ENCODE assay signal across 11 mouse cellular contexts in genomic region chr11:22458951-22459703, GRCm38 (mm10). TPM values are rescaled to one million over a fixed set of nuclear protein-coding genes. Genes with fewer than 3 reads are reported as not detected.
DNase-seq lines count a peak whose midpoint lies in the region; ATAC-seq lines count a peak whose summit lies in the region.
"Had no signal": no experiment of that assay in that cellular context is flagged by ENCODE, and none has a peak within 500 bp of the region (broad histone marks: within the 10 kb centered on the region; RNA-seq: fewer than 3 reads in every experiment).

No protein-coding gene starts in this region.

- 60% methylated on average over 5 of the region's 5 CpGs for WGBS in hindbrain, embryonic 13.5 days
- WGBS in hindbrain, embryonic 10.5 days: 67% methylated on average over 5 of the region's 5 CpGs
- 45% methylated on average over 5 of the region's 5 CpGs for WGBS in forebrain, embryonic 15.5 days
- WGBS in midbrain, embryonic 11.5 days: 61% methylated on average over 5 of the region's 5 CpGs

- ATAC-seq in hindbrain, embryonic 13.5 days (ENCODE audit: low FRiP score): peak; percentile 95
- ATAC-seq in forebrain, embryonic 15.5 days (replicated peaks): peak; percentile 79
- ATAC-seq in midbrain, embryonic 11.5 days (ENCODE audit: low FRiP score): no peak
- ATAC-seq: liver, postnatal 0 days had no signal

- H3K27ac ChIP-seq in hindbrain, embryonic 13.5 days: peak overlapping the region; percentile 18; the same call in 1 of the 2 replicates
- no peak overlapping the region; the same call in 1 of the 2 replicates for H3K27ac ChIP-seq in hindbrain, embryonic 10.5 days
- peak overlapping the region; percentile 46 for H3K27ac ChIP-seq in forebrain, embryonic 15.5 days (replicated peaks)
- no peak overlapping the region for H3K27ac ChIP-seq in midbrain, embryonic 11.5 days (ENCODE audit: low read depth, low read length)
- H3K27ac ChIP-seq: heart, embryonic 13.5 days had no signal

- H3K9me3 ChIP-seq in hindbrain, embryonic 13.5 days: no peaks in the 10 kb centered on the region
- H3K9me3 ChIP-seq in hindbrain, embryonic 10.5 days: no peaks in the 10 kb centered on the region
- no peaks in the 10 kb centered on the region for H3K9me3 ChIP-seq in forebrain, embryonic 15.5 days
- H3K9me3 ChIP-seq in midbrain, embryonic 11.5 days (ENCODE audit: control insufficient read depth, low read length): no peaks in the 10 kb centered on the region
- H3K9me3 ChIP-seq: heart, embryonic 13.5 days had no signal

- no peaks in the 10 kb centered on the region for H3K36me3 ChIP-seq in hindbrain, embryonic 13.5 days
- no peaks in the 10 kb centered on the region for H3K36me3 ChIP-seq in hindbrain, embryonic 10.5 days
- no peaks in the 10 kb centered on the region for H3K36me3 ChIP-seq in forebrain, embryonic 15.5 days
- no peaks in the 10 kb centered on the region for H3K36me3 ChIP-seq in midbrain, embryonic 11.5 days (ENCODE audit: control insufficient read depth, insufficient read depth, low read length)
- H3K36me3 ChIP-seq: heart, embryonic 13.5 days had no signal

- H3K9ac ChIP-seq in hindbrain, embryonic 13.5 days: no peak overlapping the region
- no peak overlapping the region for H3K9ac ChIP-seq in forebrain, embryonic 15.5 days (replicated peaks)
- no peak overlapping the region for H3K9ac ChIP-seq in midbrain, embryonic 11.5 days (ENCODE audit: low read length)
- H3K9ac ChIP-seq: heart, embryonic 13.5 days; liver, postnatal 0 days had no signal

- H3K4me2 ChIP-seq in hindbrain, embryonic 13.5 days: no peak overlapping the region
- H3K4me2 ChIP-seq in forebrain, embryonic 15.5 days (replicated peaks): no peak overlapping the region
- no peak overlapping the region for H3K4me2 ChIP-seq in midbrain, embryonic 11.5 days
- H3K4me2 ChIP-seq: heart, embryonic 13.5 days had no signal

- no peaks in the 10 kb centered on the region; the same call in 1 of the 2 replicates for H3K4me1 ChIP-seq in hindbrain, embryonic 13.5 days (replicated peaks)
- H3K4me1 ChIP-seq in hindbrain, embryonic 10.5 days (replicated peaks): peaks cover 8% of the 10 kb centered on the region; the same call in 1 of the 2 replicates
- peaks cover 10% of the 10 kb centered on the region; the same call in 1 of the 2 replicates for H3K4me1 ChIP-seq in forebrain, embryonic 15.5 days
- H3K4me1 ChIP-seq in midbrain, embryonic 11.5 days (ENCODE audit: control insufficient read depth, insufficient read depth, low read length): no peaks in the 10 kb centered on the region
- H3K4me1 ChIP-seq: heart, embryonic 13.5 days had no signal

- no peak overlapping the region for H3K4me3 ChIP-seq in hindbrain, embryonic 13.5 days
- H3K4me3 ChIP-seq in hindbrain, embryonic 10.5 days: no peak overlapping the region
- H3K4me3 ChIP-seq in forebrain, embryonic 15.5 days: no peak overlapping the region
- no peak overlapping the region for H3K4me3 ChIP-seq in midbrain, embryonic 11.5 days (ENCODE audit: low read depth, low read length)
- H3K4me3 ChIP-seq: heart, embryonic 13.5 days had no signal

- no peak for DNase-seq in hindbrain, embryonic 10.5 days (ENCODE audit: low spot score)
- peak; percentile 52 for DNase-seq in R1 (ENCODE audit: low read depth, low spot score)
- DNase-seq in midbrain, embryonic 11.5 days (ENCODE audit: low spot score, missing footprints): peak; percentile 81
- DNase-seq in gastrocnemius, postnatal 10 days: no peak
- no peak for DNase-seq in adrenal gland, adult 8-10 months
- no peak for DNase-seq in adrenal gland, postnatal 36 days
- DNase-seq: adrenal gland, postnatal 10 days; liver, postnatal 0 days had no signal

- H3K27me3 ChIP-seq in hindbrain, embryonic 13.5 days: no peaks in the 10 kb centered on the region
- H3K27me3 ChIP-seq in hindbrain, embryonic 10.5 days (ENCODE audit: insufficient read depth, poor library complexity, severe bottlenecking): no peaks in the 10 kb centered on the region
- H3K27me3 ChIP-seq in forebrain, embryonic 15.5 days: no peaks in the 10 kb centered on the region
- no peaks in the 10 kb centered on the region for H3K27me3 ChIP-seq in midbrain, embryonic 11.5 days (ENCODE audit: control insufficient read depth, insufficient read depth, low read length)
- H3K27me3 ChIP-seq: heart, embryonic 13.5 days had no signal

RNA-seq across cellular contexts. Expression of gene Tmem17, which starts 52.8 kb away (rescaled TPM):
- polyA plus RNA-seq in hindbrain, embryonic 13.5 days (2015; fragmentation: Nextera tagmentation; extraction: Ambion mirVana): 21.1 and 22.6 TPM in 2 replicates
- polyA plus RNA-seq in hindbrain, embryonic 10.5 days (2016; fragmentation: Nextera tagmentation; extraction: Ambion mirVana): 14.3 and 15.4 TPM in 2 replicates
- 17.8 and 18.5 TPM in 2 replicates for polyA plus RNA-seq in forebrain, embryonic 15.5 days (2015; fragmentation: Nextera tagmentation; extraction: Ambion mirVana)
- 15.8 and 16.7 TPM in 2 replicates for polyA plus RNA-seq in midbrain, embryonic 11.5 days (2014; fragmentation: Nextera tagmentation; extraction: Ambion mirVana)
- total RNA-seq in gastrocnemius, postnatal 10 days (2021): 1 to 10 TPM; 2.9 to 3.3 TPM
- 1 to 10 TPM; 3.3 to 4.3 (median 3.6) TPM for total RNA-seq in adrenal gland, adult 8-10 months (2022)
- 1 to 10 TPM; 2.0 to 3.7 TPM for total RNA-seq in adrenal gland, postnatal 36 days (2021)

Comparison
In these comparisons a context has a peak if more than half of its experiments do, and no peak if none do; other contexts are left out.
1. H3K27ac ChIP-seq: peak in hindbrain, embryonic 13.5 days (single experiment) and forebrain, embryonic 15.5 days (single experiment); none in hindbrain, embryonic 10.5 days (single experiment) and midbrain, embryonic 11.5 days (single experiment).
2. DNase-seq: peak in R1 (single experiment) and midbrain, embryonic 11.5 days (single experiment); none in hindbrain, embryonic 10.5 days (single experiment), gastrocnemius, postnatal 10 days (single experiment), adrenal gland, adult 8-10 months (single experiment) and adrenal gland, postnatal 36 days (0 of 2).